Mouse (Mus musculus) testis, adult 2 months (tissue): Measurements from ENCODE around the gene Adora3.

Experiments
- CTCF ChIP-seq: fragments of 200-500 bp; IDR thresholded peaks from 2 replicates; pipeline ENCODE4 v1.5.1; 2012; ENCODE audit warnings: low read depth, mild to moderate bottlenecking, inconsistent platforms, low read length, moderate library complexity; ENCODE audit not compliant: control insufficient read depth, insufficient read depth, insufficient replicate concordance
- POLR2A ChIP-seq: fragments of 200-500 bp; IDR thresholded peaks from 2 replicates; pipeline ENCODE4 v1.6.1; 2012; ENCODE audit warnings: low read depth, mild to moderate bottlenecking, inconsistent platforms, low read length, moderate library complexity; ENCODE audit not compliant: control insufficient read depth

GRCm38 (mm10) chr3:105872034-105872433, 1.4 kb downstream of the Adora3 start:
- TF ChIP-seq POLR2A = no peak
- TF ChIP-seq CTCF = no peak
